Mouse (Mus musculus): Measurements from ENCODE around the gene Ppp1r14d. TPM values are rescaled to one million over a fixed set of nuclear protein-coding genes. Genes with fewer than 3 reads are reported as not detected.

Ppp1r14d gene
- polyA plus RNA-seq, 2 experiments, result not detected

- Histone ChIP-seq H3K36me3 (ENCODE audit: control insufficient read depth, insufficient read depth, low read length) (no peaks in the 10 kb centered on the region), H3K4me3 (replicated peaks; ENCODE audit: low read length) (no peak overlapping the region), H3K4me2 (replicated peaks; ENCODE audit: low read depth, low read length, severe bottlenecking) (no peak overlapping the region), H3K9me3 (ENCODE audit: control insufficient read depth, low read length) (no peaks in the 10 kb centered on the region), H3K27me3 (ENCODE audit: control insufficient read depth, insufficient read depth, low read length) (no peaks in the 10 kb centered on the region), H3K27ac (replicated peaks; ENCODE audit: low read depth, low read length) (no peak overlapping the region), H3K4me1 (ENCODE audit: control insufficient read depth, insufficient read depth, low read length) (0 out of 2 replicates have a peak, but pooled peaks cover 1% of the 10 kb centered on the region), H3K9ac (ENCODE audit: low read depth, low read length, severe bottlenecking) (no peak overlapping the region)
- 78% methylated on average over 4 of the region's 4 CpGs for WGBS
- DNase-seq (ENCODE audit: low spot score) (no peak), ATAC-seq (ENCODE audit: low FRiP score, low read depth) (no peak)
- TF ChIP-seq POLR2A (IDR thresholded peaks at IDR 0.05; ENCODE audit: borderline replicate concordance, extremely low read depth, insufficient read depth, insufficient read length), result no peak
Observed at GRCm38 (mm10) chr2:119203871-119204460, 25.7 kb downstream of the Ppp1r14d start.

GRCm38 (mm10) chr2:119202914-119203453 lies 26.7 kb downstream of the Ppp1r14d start:
- H3K27ac ChIP-seq (replicated peaks; ENCODE audit: low read depth, low read length), result 0 out of 2 replicates have a peak overlapping the region, but pooled peaks have one; percentile 5
- no peaks in the 10 kb centered on the region for H3K27me3 ChIP-seq (ENCODE audit: control insufficient read depth, insufficient read depth, low read length)
- no peak overlapping the region for H3K9ac ChIP-seq (ENCODE audit: low read depth, low read length, severe bottlenecking)
- 48% methylated on average over 5 of the region's 5 CpGs for WGBS
- ATAC-seq (ENCODE audit: low FRiP score, low read depth), result no peak
- peaks cover 9% of the 10 kb centered on the region; the same call in 1 of the 2 replicates for H3K4me1 ChIP-seq (ENCODE audit: control insufficient read depth, insufficient read depth, low read length)
- DNase-seq (ENCODE audit: low spot score), result peak; percentile 50
- H3K4me2 ChIP-seq (replicated peaks; ENCODE audit: low read depth, low read length, severe bottlenecking), result no peak overlapping the region
- H3K4me3 ChIP-seq (replicated peaks; ENCODE audit: low read length), result no peak overlapping the region
- H3K36me3 ChIP-seq (ENCODE audit: control insufficient read depth, insufficient read depth, low read length), result no peaks in the 10 kb centered on the region
- TF ChIP-seq POLR2A (IDR thresholded peaks at IDR 0.05; ENCODE audit: borderline replicate concordance, extremely low read depth, insufficient read depth, insufficient read length), result no peak
- no peaks in the 10 kb centered on the region for H3K9me3 ChIP-seq (ENCODE audit: control insufficient read depth, low read length)

GRCm38 (mm10) chr2:119198934-119199333 lies 30.8 kb downstream of the Ppp1r14d start:
- peak; percentile 20 for DNase-seq (ENCODE audit: low spot score)
- no peaks in the 10 kb centered on the region for H3K9me3 ChIP-seq (ENCODE audit: control insufficient read depth, low read length)
- TF ChIP-seq POLR2A (IDR thresholded peaks at IDR 0.05; ENCODE audit: borderline replicate concordance, extremely low read depth, insufficient read depth, insufficient read length), result no peak
- H3K27me3 ChIP-seq (ENCODE audit: control insufficient read depth, insufficient read depth, low read length), result no peaks in the 10 kb centered on the region
- ATAC-seq (ENCODE audit: low FRiP score, low read depth), result no peak
- H3K9ac ChIP-seq (ENCODE audit: low read depth, low read length, severe bottlenecking), result no peak overlapping the region
- peaks cover 17% of the 10 kb centered on the region for H3K4me1 ChIP-seq (ENCODE audit: control insufficient read depth, insufficient read depth, low read length)
- no peak overlapping the region for H3K4me2 ChIP-seq (replicated peaks; ENCODE audit: low read depth, low read length, severe bottlenecking)
- H3K4me3 ChIP-seq (replicated peaks; ENCODE audit: low read length), result no peak overlapping the region
- 31% methylated on average over 3 of the region's 3 CpGs for WGBS
- H3K36me3 ChIP-seq (ENCODE audit: control insufficient read depth, insufficient read depth, low read length), result no peaks in the 10 kb centered on the region
- H3K27ac ChIP-seq (replicated peaks; ENCODE audit: low read depth, low read length), result 0 out of 2 replicates have a peak overlapping the region, but pooled peaks have one; percentile 55

- H3K9ac ChIP-seq (ENCODE audit: low read depth, low read length, severe bottlenecking), result 0 out of 2 replicates have a peak overlapping the region, but pooled peaks have one; percentile 4
- DNase-seq (ENCODE audit: low spot score), result no peak
- no peak overlapping the region for H3K4me2 ChIP-seq (replicated peaks; ENCODE audit: low read depth, low read length, severe bottlenecking)
- H3K4me3 ChIP-seq (replicated peaks; ENCODE audit: low read length), result no peak overlapping the region
- H3K36me3 ChIP-seq (ENCODE audit: control insufficient read depth, insufficient read depth, low read length), result no peaks in the 10 kb centered on the region
- no peak for TF ChIP-seq POLR2A (IDR thresholded peaks at IDR 0.05; ENCODE audit: borderline replicate concordance, extremely low read depth, insufficient read depth, insufficient read length)
- H3K4me1 ChIP-seq (ENCODE audit: control insufficient read depth, insufficient read depth, low read length), result peaks cover 17% of the 10 kb centered on the region
- H3K27ac ChIP-seq (replicated peaks; ENCODE audit: low read depth, low read length), result no peak overlapping the region
- no peak for ATAC-seq (ENCODE audit: low FRiP score, low read depth)
- H3K27me3 ChIP-seq (ENCODE audit: control insufficient read depth, insufficient read depth, low read length), result no peaks in the 10 kb centered on the region
- H3K9me3 ChIP-seq (ENCODE audit: control insufficient read depth, low read length), result no peaks in the 10 kb centered on the region
- 33% methylated on average over 1 of the region's 1 CpGs for WGBS
Observed at GRCm38 (mm10) chr2:119198049-119198448, 31.7 kb downstream of the Ppp1r14d start.

GRCm38 (mm10) chr2:119197493-119197892 lies 32.2 kb downstream of the Ppp1r14d start:
- H3K4me2 ChIP-seq (replicated peaks; ENCODE audit: low read depth, low read length, severe bottlenecking), result no peak overlapping the region
- WGBS, result 89% methylated on average over 1 of the region's 1 CpGs

More at GRCm38 (mm10) chr2:119197493-119197892, 32.2 kb downstream of the Ppp1r14d start:
- H3K27me3 ChIP-seq (ENCODE audit: control insufficient read depth, insufficient read depth, low read length), result no peaks in the 10 kb centered on the region
- H3K4me3 ChIP-seq (replicated peaks; ENCODE audit: low read length), result no peak overlapping the region
- peaks cover 17% of the 10 kb centered on the region for H3K4me1 ChIP-seq (ENCODE audit: control insufficient read depth, insufficient read depth, low read length)
- no peak for TF ChIP-seq POLR2A (IDR thresholded peaks at IDR 0.05; ENCODE audit: borderline replicate concordance, extremely low read depth, insufficient read depth, insufficient read length)
- no peaks in the 10 kb centered on the region for H3K9me3 ChIP-seq (ENCODE audit: control insufficient read depth, low read length)
- H3K9ac ChIP-seq (ENCODE audit: low read depth, low read length, severe bottlenecking), result no peak overlapping the region
- H3K27ac ChIP-seq (replicated peaks; ENCODE audit: low read depth, low read length), result no peak overlapping the region
- ATAC-seq (ENCODE audit: low FRiP score, low read depth) (no peak), DNase-seq (ENCODE audit: low spot score) (no peak)
- no peaks in the 10 kb centered on the region for H3K36me3 ChIP-seq (ENCODE audit: control insufficient read depth, insufficient read depth, low read length)

Measured in limb, embryonic 14.5 days (tissue).